Mouse (Mus musculus) spleen, adult 2 months (tissue): ENCODE results near the gene Ermp1.

Experiments
- CTCF ChIP-seq: fragments of 200-500 bp; IDR thresholded peaks from 2 replicates; pipeline ENCODE4 v1.5.1; 2011; ENCODE audit warnings: mild to moderate bottlenecking, inconsistent platforms; ENCODE audit not compliant: insufficient read depth, insufficient read length, insufficient replicate concordance; ENCODE audit errors: extremely low read depth
- POLR2A ChIP-seq: fragments of 200-500 bp; IDR thresholded peaks from 2 replicates; pipeline ENCODE4 v1.6.1; 2011; ENCODE audit warnings: low read depth, low read length, inconsistent platforms

- TF ChIP-seq POLR2A = no peak
- no peak for TF ChIP-seq CTCF
These were observed 22.9 kb upstream of the Ermp1 start for GRCm38 (mm10) chr19:29671160-29671559.
